Mouse (Mus musculus): Measurements from ENCODE around the gene Gigyf2. TPM values are rescaled to one million over a fixed set of nuclear protein-coding genes. Genes with fewer than 3 reads are reported as not detected.

Gene Gigyf2
- polyA plus RNA-seq, 1 experiment from 2014 or later = 62.9 TPM

- Histone ChIP-seq H3K4me2 (ENCODE audit: low read depth) (no peak overlapping the region), H3K9ac (ENCODE audit: low read length) (no peak overlapping the region), H3K4me3 (ENCODE audit: low read depth, low read length) (no peak overlapping the region), H3K27ac (ENCODE audit: low read depth, low read length) (no peak overlapping the region), H3K9me3 (ENCODE audit: control insufficient read depth, low read length) (no peaks in the 10 kb centered on the region), H3K4me1 (ENCODE audit: control insufficient read depth, insufficient read depth, low read length) (no peaks in the 10 kb centered on the region), H3K27me3 (ENCODE audit: control insufficient read depth, insufficient read depth, low read length) (no peaks in the 10 kb centered on the region), H3K36me3 (ENCODE audit: control insufficient read depth, insufficient read depth, low read length) (no peaks in the 10 kb centered on the region)
- no peak for DNase-seq (ENCODE audit: low spot score)
- 95% methylated on average over 2 of the region's 2 CpGs for WGBS
- ATAC-seq (ENCODE audit: insufficient read depth, low FRiP score, low TSS enrichment) = no peak
Measured at GRCm38 (mm10) chr1:87313116-87313515, 13.7 kb upstream of the Gigyf2 start.

- no peaks in the 10 kb centered on the region for H3K4me1 ChIP-seq (ENCODE audit: control insufficient read depth, insufficient read depth, low read length)
- no peak overlapping the region for H3K4me3 ChIP-seq (ENCODE audit: low read depth, low read length)
Measured at GRCm38 (mm10) chr1:87313843-87314570, 12.8 kb upstream of the Gigyf2 start.

GRCm38 (mm10) chr1:87315431-87315830, 11.4 kb upstream of the Gigyf2 start:
- Histone ChIP-seq H3K36me3 (ENCODE audit: control insufficient read depth, insufficient read depth, low read length) (no peaks in the 10 kb centered on the region), H3K9ac (ENCODE audit: low read length) (no peak overlapping the region), H3K4me2 (ENCODE audit: low read depth) (no peak overlapping the region), H3K4me1 (ENCODE audit: control insufficient read depth, insufficient read depth, low read length) (no peaks in the 10 kb centered on the region), H3K9me3 (ENCODE audit: control insufficient read depth, low read length) (no peaks in the 10 kb centered on the region), H3K27ac (ENCODE audit: low read depth, low read length) (no peak overlapping the region), H3K27me3 (ENCODE audit: control insufficient read depth, insufficient read depth, low read length) (no peaks in the 10 kb centered on the region), H3K4me3 (ENCODE audit: low read depth, low read length) (no peak overlapping the region)
- 85% methylated on average over 2 of the region's 2 CpGs for WGBS
- DNase-seq (ENCODE audit: low spot score) (no peak), ATAC-seq (ENCODE audit: insufficient read depth, low FRiP score, low TSS enrichment) (no peak)

More at GRCm38 (mm10) chr1:87313843-87314570, 12.8 kb upstream of the Gigyf2 start:
- no peak overlapping the region for H3K9ac ChIP-seq (ENCODE audit: low read length)
- H3K4me2 ChIP-seq (ENCODE audit: low read depth) = no peak overlapping the region
- H3K27ac ChIP-seq (ENCODE audit: low read depth, low read length) = no peak overlapping the region
- ATAC-seq (ENCODE audit: insufficient read depth, low FRiP score, low TSS enrichment) = no peak
- DNase-seq (ENCODE audit: low spot score) = no peak
- 88% methylated on average over 8 of the region's 8 CpGs for WGBS
- no peaks in the 10 kb centered on the region for H3K36me3 ChIP-seq (ENCODE audit: control insufficient read depth, insufficient read depth, low read length)
- no peaks in the 10 kb centered on the region for H3K27me3 ChIP-seq (ENCODE audit: control insufficient read depth, insufficient read depth, low read length)
- H3K9me3 ChIP-seq (ENCODE audit: control insufficient read depth, low read length) = no peaks in the 10 kb centered on the region

- Histone ChIP-seq H3K36me3 (ENCODE audit: control insufficient read depth, insufficient read depth, low read length) (no peaks in the 10 kb centered on the region), H3K4me3 (ENCODE audit: low read depth, low read length) (no peak overlapping the region), H3K9me3 (ENCODE audit: control insufficient read depth, low read length) (peaks cover 1% of the 10 kb centered on the region; the same call in 1 of the 2 replicates), H3K27ac (ENCODE audit: low read depth, low read length) (no peak overlapping the region), H3K4me2 (ENCODE audit: low read depth) (no peak overlapping the region), H3K27me3 (ENCODE audit: control insufficient read depth, insufficient read depth, low read length) (no peaks in the 10 kb centered on the region), H3K9ac (ENCODE audit: low read length) (no peak overlapping the region), H3K4me1 (ENCODE audit: control insufficient read depth, insufficient read depth, low read length) (no peaks in the 10 kb centered on the region)
- no peak for DNase-seq (ENCODE audit: low spot score)
- no peak for ATAC-seq (ENCODE audit: insufficient read depth, low FRiP score, low TSS enrichment)
- WGBS = 74% methylated on average over 2 of the region's 2 CpGs
Measured at GRCm38 (mm10) chr1:87315894-87316293, 10.9 kb upstream of the Gigyf2 start.

DNA sequence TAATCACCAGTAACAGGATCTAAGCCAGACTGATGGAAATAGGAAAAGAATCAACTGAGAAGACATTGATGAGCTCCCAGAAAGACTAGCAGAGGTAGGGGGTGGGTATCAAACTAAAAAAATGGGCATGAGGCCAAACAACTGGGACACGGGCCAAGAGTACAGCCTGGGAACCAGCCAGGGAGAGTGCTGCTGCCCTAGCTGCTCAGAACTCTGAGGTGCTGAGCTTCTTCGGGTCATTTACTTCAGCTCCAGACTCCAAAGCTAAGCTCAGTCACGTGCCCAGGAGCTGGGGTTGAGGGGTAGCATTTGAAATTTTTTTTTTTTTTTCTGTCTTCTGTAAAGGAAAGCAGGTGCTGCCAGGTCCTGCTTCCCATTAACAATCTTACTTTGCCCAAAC, 10.1 kb upstream of the Gigyf2 start:
- no peaks in the 10 kb centered on the region for H3K27me3 ChIP-seq (ENCODE audit: control insufficient read depth, insufficient read depth, low read length)
- H3K4me2 ChIP-seq (ENCODE audit: low read depth) = no peak overlapping the region
- H3K27ac ChIP-seq (ENCODE audit: low read depth, low read length) = no peak overlapping the region
- no peak overlapping the region for H3K4me3 ChIP-seq (ENCODE audit: low read depth, low read length)
- no peaks in the 10 kb centered on the region for H3K4me1 ChIP-seq (ENCODE audit: control insufficient read depth, insufficient read depth, low read length)
- H3K9me3 ChIP-seq (ENCODE audit: control insufficient read depth, low read length) = peaks cover 5% of the 10 kb centered on the region; the same call in 1 of the 2 replicates
- WGBS = 67% methylated on average over 3 of the region's 3 CpGs
- no peaks in the 10 kb centered on the region for H3K36me3 ChIP-seq (ENCODE audit: control insufficient read depth, insufficient read depth, low read length)
- H3K9ac ChIP-seq (ENCODE audit: low read length) = no peak overlapping the region
- DNase-seq (ENCODE audit: low spot score) (no peak), ATAC-seq (ENCODE audit: insufficient read depth, low FRiP score, low TSS enrichment) (no peak)

DNA sequence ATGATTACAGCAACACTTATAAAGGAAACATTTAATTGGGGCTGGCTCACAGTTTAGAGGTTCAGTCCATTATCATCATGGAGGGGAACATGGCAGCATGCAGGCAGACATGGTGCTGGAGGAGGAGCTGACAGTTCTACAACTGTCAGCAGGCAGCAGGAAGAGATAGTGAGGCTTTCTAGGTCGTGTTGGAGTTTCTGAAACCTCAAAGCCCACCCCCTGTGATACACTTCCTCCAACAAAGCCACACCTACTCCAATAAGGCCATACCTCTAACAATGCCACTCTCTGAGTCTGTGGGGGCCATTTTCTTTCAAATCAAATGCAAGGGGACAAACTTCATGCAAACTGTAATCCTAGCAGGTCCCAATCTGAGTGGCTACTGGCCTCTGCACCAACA, 5.7 kb upstream of the Gigyf2 start:
- no peak overlapping the region for H3K9ac ChIP-seq (ENCODE audit: low read length)
- DNase-seq (ENCODE audit: low spot score) (no peak), ATAC-seq (ENCODE audit: insufficient read depth, low FRiP score, low TSS enrichment) (no peak)
- peaks cover 5% of the 10 kb centered on the region; the same call in 1 of the 2 replicates for H3K9me3 ChIP-seq (ENCODE audit: control insufficient read depth, low read length)
- no peaks in the 10 kb centered on the region for H3K27me3 ChIP-seq (ENCODE audit: control insufficient read depth, insufficient read depth, low read length)
- H3K4me1 ChIP-seq (ENCODE audit: control insufficient read depth, insufficient read depth, low read length) = no peaks in the 10 kb centered on the region
- no peak overlapping the region for H3K27ac ChIP-seq (ENCODE audit: low read depth, low read length)
- no peak overlapping the region for H3K4me3 ChIP-seq (ENCODE audit: low read depth, low read length)
- 6% methylated on average over 1 of the region's 1 CpGs for WGBS
- H3K36me3 ChIP-seq (ENCODE audit: control insufficient read depth, insufficient read depth, low read length) = no peaks in the 10 kb centered on the region
- H3K4me2 ChIP-seq (ENCODE audit: low read depth) = no peak overlapping the region

- no peaks in the 10 kb centered on the region for H3K4me1 ChIP-seq (ENCODE audit: control insufficient read depth, insufficient read depth, low read length)
- no peak overlapping the region for H3K27ac ChIP-seq (ENCODE audit: low read depth, low read length)
- no peaks in the 10 kb centered on the region for H3K27me3 ChIP-seq (ENCODE audit: control insufficient read depth, insufficient read depth, low read length)
- H3K9me3 ChIP-seq (ENCODE audit: control insufficient read depth, low read length) = peaks cover 5% of the 10 kb centered on the region; the same call in 1 of the 2 replicates
- H3K4me2 ChIP-seq (ENCODE audit: low read depth) = no peak overlapping the region
- 90% methylated on average over 3 of the region's 3 CpGs for WGBS
- DNase-seq (ENCODE audit: low spot score) (no peak), ATAC-seq (ENCODE audit: insufficient read depth, low FRiP score, low TSS enrichment) (no peak)
- H3K36me3 ChIP-seq (ENCODE audit: control insufficient read depth, insufficient read depth, low read length) = no peaks in the 10 kb centered on the region
- no peak overlapping the region for H3K4me3 ChIP-seq (ENCODE audit: low read depth, low read length)
- no peak overlapping the region for H3K9ac ChIP-seq (ENCODE audit: low read length)
Measured at GRCm38 (mm10) chr1:87322778-87323177, 4.0 kb upstream of the Gigyf2 start.

DNA sequence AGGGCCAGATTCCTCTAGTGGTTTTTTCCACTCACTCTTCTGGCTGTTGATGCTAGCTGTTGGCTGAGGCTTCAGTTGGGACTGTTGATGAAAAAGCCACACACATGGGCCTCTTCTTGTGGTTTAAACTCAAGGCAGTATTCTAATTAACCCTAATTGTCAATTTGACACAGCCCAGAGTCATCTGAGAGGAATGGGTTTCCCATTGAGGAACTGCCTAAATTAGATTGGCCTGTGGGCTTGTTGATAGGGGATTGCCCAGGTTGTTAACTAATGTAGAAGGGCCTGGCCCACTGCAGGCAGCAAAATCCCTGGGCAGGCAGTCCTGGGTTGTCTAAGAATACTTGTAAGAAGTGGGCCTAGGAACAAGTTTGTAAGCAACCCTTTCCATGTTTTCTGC, 2.1 kb upstream of the Gigyf2 start:
- Histone ChIP-seq H3K4me1 (ENCODE audit: control insufficient read depth, insufficient read depth, low read length) (0 out of 2 replicates have a peak, but pooled peaks cover 4% of the 10 kb centered on the region), H3K9me3 (ENCODE audit: control insufficient read depth, low read length) (peaks cover 5% of the 10 kb centered on the region; the same call in 1 of the 2 replicates), H3K4me3 (ENCODE audit: low read depth, low read length) (no peak overlapping the region), H3K9ac (ENCODE audit: low read length) (no peak overlapping the region), H3K27me3 (ENCODE audit: control insufficient read depth, insufficient read depth, low read length) (no peaks in the 10 kb centered on the region), H3K36me3 (ENCODE audit: control insufficient read depth, insufficient read depth, low read length) (no peaks in the 10 kb centered on the region), H3K4me2 (ENCODE audit: low read depth) (no peak overlapping the region), H3K27ac (ENCODE audit: low read depth, low read length) (no peak overlapping the region)
- ATAC-seq (ENCODE audit: insufficient read depth, low FRiP score, low TSS enrichment) = no peak
- no peak for DNase-seq (ENCODE audit: low spot score)

- H3K4me2 ChIP-seq (ENCODE audit: low read depth) = peak overlapping the region; percentile 53
- peak overlapping the region; percentile 91 for H3K9ac ChIP-seq (ENCODE audit: low read length)
- peak overlapping the region; percentile 93 for H3K27ac ChIP-seq (ENCODE audit: low read depth, low read length)
- no peaks in the 10 kb centered on the region for H3K27me3 ChIP-seq (ENCODE audit: control insufficient read depth, insufficient read depth, low read length)
- DNase-seq (ENCODE audit: low spot score) (peak; percentile 70), ATAC-seq (ENCODE audit: insufficient read depth, low FRiP score, low TSS enrichment) (peak; percentile 83)
- 0 out of 2 replicates have a peak, but pooled peaks cover 4% of the 10 kb centered on the region for H3K4me1 ChIP-seq (ENCODE audit: control insufficient read depth, insufficient read depth, low read length)
- no peaks in the 10 kb centered on the region for H3K36me3 ChIP-seq (ENCODE audit: control insufficient read depth, insufficient read depth, low read length)
- H3K4me3 ChIP-seq (ENCODE audit: low read depth, low read length) = peak overlapping the region; percentile 99
- H3K9me3 ChIP-seq (ENCODE audit: control insufficient read depth, low read length) = no peaks in the 10 kb centered on the region
- under 1% methylated on average over 47 of the region's 53 CpGs for WGBS
Measured at GRCm38 (mm10) chr1:87327165-87327861, 515 bp downstream of the Gigyf2 start.
